Mouse (Mus musculus) cerebellum, adult 2 months (tissue): Measurements from ENCODE around the gene Tll2.

Experiments used
- CTCF ChIP-seq: fragments of 200-500 bp; IDR thresholded peaks from 2 replicates; pipeline ENCODE4 v1.5.1; 2011; ENCODE audit warnings: low read depth, mild to moderate bottlenecking, control low read depth, low read length, moderate library complexity, borderline replicate concordance; ENCODE audit not compliant: insufficient read depth
- POLR2A ChIP-seq: fragments of 200-500 bp; IDR thresholded peaks from 2 replicates; pipeline ENCODE4 v1.6.1; 2011; ENCODE audit warnings: low read length, control low read depth, borderline replicate concordance; ENCODE audit not compliant: insufficient read depth

- TF ChIP-seq POLR2A (no peak), CTCF (no peak)
Observed at GRCm38 (mm10) chr19:41140961-41141360, 65.7 kb downstream of the Tll2 start.
